Mouse (Mus musculus): ENCODE measurements at regions not wholly inside any gene's neighbourhood (a gene's known extent, or its start where the extent isn't known, plus 50 kb on each side); places are given as distances from the start of the nearest gene placed in this dataset.
A peak's percentile ranks its signal among the peaks of the same experiment; 100 is the strongest.

DNA sequence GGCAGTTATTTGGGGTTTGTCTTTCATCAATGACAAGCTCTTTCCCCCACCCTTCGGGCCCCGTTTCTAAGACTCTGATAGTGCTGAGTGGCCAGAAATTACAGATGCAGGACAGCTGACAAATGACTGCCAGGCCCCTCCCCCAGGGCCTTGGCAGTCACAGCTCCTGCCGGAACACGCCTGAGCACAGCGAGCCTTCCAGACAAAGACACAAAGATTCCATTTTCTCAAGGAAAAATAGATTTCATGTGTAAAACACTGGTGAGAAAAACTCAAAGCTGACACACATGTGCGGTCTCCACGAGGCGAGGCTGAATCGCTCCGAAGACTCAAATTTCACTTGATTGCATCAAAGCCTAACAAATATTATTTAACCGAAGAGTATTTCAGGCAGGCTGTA lies 247.6 kb downstream of the Ptprc start:
- no peak for DNase-seq (ENCODE audit: low spot score in 2 of 2)

DNA sequence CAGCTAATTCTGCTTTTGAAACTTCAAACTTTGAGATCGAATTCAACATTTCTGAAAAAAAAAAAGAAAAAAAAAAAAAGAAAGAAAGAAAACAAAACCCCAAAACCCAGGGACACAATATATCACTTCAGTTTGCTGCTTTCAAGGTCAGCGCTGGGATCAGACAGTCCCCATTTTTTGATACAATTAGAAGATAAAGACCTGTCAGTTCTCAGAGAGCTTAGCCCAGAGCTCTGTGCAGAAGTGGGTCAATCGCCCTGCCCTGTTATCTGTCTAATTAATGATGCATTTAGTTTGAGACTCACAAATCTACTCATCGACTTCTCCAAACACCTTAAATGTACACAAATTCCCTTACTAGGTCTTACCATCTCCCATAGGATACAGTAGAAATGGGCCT lies 249.2 kb downstream of the Ptprc start:
- DNase-seq (ENCODE audit: low spot score in 2 of 2) = no peak

GRCm38 (mm10) chr1:137924156-137924555 lies 251.4 kb downstream of the Ptprc start:
- no peak for DNase-seq (ENCODE audit: low spot score in 2 of 2)

- DNase-seq (ENCODE audit: low spot score in 2 of 2) = no peak
Observed at GRCm38 (mm10) chr1:137923705-137924104, 251.8 kb downstream of the Ptprc start.

- DNase-seq (ENCODE audit: low spot score in 2 of 2) = no peak
Observed at GRCm38 (mm10) chr1:137922769-137923168, 252.7 kb downstream of the Ptprc start.

- no peak for DNase-seq (ENCODE audit: low spot score in 2 of 2)
Observed at GRCm38 (mm10) chr1:137921592-137921991, 253.9 kb downstream of the Ptprc start.

DNA sequence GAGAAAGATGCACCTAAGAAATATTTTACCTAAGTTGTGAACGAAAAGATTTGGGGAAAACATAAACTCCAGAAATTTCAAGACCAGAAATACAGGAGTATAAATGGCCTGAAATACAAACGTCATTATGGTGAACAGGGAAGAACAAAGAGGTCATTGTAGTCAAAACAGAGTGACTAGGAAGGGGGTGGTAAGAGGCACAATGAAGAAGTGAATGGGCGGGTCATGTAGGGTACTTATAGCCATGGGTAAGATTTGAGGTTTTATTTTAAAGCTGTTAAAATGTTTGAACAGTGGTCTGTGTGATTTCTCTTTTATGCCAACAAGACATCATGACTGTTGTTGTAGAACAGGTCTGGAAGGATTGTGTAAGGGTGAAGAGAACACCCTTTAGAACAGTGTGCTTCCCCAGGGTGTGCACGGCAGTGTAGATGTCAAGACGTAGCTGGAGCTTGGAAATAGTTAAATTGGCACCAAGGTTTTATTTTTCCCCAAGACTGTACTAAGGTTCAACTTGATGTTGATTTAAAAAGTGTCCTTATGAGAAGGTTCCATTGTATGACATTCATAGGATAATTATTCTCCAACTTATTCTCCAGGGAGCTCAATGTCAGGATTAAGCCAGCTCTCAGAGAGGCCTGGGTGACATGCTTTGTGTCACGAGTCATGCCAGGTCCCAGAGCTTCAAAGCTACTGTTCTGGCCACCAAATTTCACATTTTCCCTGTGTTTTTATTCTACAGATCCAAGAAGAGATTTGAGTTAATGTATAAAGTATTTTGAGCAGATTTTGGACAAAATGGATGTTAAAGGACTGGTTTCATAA lies 255.6 kb downstream of the Ptprc start:
- DNase-seq (ENCODE audit: low spot score in 2 of 2) = no peak

DNA sequence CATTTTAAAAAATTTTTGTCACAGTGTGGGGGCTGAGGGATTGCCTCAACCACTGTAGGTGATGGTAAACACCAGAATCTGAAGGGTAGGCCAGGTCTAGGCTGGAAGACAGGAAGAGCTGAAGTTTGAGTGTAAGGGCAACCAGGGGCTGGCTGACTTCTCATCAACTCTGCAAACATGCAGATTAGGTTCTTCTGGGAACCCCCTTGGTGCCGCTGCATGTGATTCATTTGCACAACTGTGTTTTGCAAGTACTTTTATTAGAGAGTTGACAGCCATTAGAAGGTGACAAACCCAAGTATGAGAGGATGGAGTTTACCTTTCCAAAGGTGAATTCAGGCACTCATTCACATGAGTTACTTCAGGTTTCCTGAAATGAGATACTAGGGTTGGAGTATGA lies 258.1 kb downstream of the Ptprc start:
- DNase-seq (ENCODE audit: low spot score in 2 of 2) = no peak

DNA sequence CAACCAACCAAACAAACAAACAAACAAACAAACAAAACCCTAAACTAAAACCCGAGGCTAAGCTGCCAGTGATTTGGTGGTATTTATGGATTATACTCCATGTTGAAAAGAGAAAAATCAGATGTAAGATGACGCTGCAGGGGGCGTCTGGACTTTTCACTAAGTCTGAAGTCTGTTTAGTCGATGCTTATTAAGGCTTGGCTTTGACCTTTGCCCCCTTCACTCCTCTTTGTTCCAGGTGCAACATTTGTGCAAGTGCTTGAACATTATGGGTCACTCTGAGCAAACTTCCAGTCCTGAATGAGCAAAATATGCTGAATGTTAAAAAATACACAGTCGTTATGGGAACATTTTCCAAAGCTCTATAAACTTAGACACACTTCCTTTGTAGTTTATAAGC lies 268.6 kb downstream of the Ptprc start:
- DNase-seq (ENCODE audit: low spot score in 2 of 2) = no peak

- no peak for DNase-seq (ENCODE audit: low spot score in 2 of 2)
Observed at GRCm38 (mm10) chr1:137906477-137906876, 269.0 kb downstream of the Ptprc start.

GRCm38 (mm10) chr1:137905566-137905965 lies 269.9 kb downstream of the Ptprc start:
- DNase-seq (ENCODE audit: low spot score in 2 of 2) = no peak

- DNase-seq (ENCODE audit: low spot score in 2 of 2) = no peak
Observed at GRCm38 (mm10) chr1:137903351-137903750, 272.2 kb downstream of the Ptprc start.

GRCm38 (mm10) chr1:137902859-137903258 lies 272.6 kb downstream of the Ptprc start:
- DNase-seq (ENCODE audit: low spot score in 2 of 2) = peak in 1 of 2 experiments; percentile 27

GRCm38 (mm10) chr1:137901996-137902395 lies 273.5 kb downstream of the Ptprc start:
- DNase-seq (ENCODE audit: low spot score in 2 of 2) = no peak

DNA sequence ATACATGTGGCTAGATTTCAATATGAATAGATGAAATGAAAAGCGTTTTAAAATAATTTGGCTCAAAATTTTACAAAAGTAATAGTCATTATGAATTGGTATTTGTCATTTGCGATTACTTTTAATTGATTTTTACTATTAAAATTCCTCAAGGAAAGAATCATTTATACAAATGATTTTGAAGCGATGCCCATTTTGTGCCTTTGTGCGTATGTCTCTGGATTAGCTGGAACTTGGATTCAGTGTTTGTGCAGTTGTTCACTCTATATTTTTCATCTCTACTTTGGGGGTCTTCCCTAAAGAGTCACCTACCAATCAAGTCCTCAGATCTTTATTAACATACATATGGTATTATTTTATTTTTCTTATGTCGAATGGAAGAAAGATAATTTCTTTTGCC lies 274.3 kb downstream of the Ptprc start:
- no peak for DNase-seq (ENCODE audit: low spot score in 2 of 2)

DNA sequence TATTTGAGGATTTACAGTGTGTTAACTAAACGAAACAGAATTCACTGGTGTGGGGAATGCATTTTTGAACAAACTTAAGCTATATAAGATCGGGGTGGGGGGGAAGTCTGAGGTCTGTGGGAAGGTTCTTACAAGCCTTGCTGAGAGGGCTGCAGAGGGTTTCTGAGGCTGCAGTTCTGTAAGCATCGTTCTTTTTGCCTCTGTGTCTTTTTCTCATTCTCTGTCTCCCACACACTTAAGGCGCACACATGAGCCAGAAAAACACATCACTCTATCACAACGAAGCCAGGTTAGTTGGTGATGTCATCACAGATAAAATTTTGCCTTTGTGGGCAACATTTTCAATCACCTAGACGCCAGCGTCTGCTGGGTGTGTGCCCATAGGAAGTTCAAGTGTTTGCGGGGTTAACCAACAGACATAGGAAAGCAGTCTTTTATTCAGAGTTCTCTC lies 274.9 kb downstream of the Ptprc start:
- peak; percentile 47 to 56 for DNase-seq (ENCODE audit: low spot score in 2 of 2)

GRCm38 (mm10) chr1:137899916-137900601 lies 275.4 kb downstream of the Ptprc start:
- peak; percentile 33 to 35 for DNase-seq (ENCODE audit: low spot score in 2 of 2)

DNA sequence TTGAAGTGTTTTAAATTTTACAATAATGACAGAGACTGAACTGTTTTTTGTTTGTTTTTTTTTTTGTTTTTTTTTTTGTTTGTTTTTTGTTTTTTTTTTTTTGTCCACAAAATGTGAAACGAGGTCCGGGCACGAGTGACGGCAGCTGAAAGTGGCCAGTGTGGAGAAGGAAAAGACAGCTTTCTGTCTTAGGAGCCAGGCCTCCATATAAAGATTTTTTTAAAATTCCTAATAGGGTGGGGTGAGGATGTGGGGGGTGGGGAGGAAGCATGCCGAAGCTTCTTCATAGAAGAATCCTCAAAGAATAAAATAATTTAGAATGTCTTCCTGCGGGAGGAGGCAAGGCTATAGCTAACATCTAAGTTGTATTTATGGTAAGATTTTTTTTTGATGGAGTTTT lies 276.2 kb downstream of the Ptprc start:
- DNase-seq (ENCODE audit: low spot score in 2 of 2) = peak in 1 of 2 experiments; percentile 19

GRCm38 (mm10) chr1:137898891-137899290 lies 276.6 kb downstream of the Ptprc start:
- DNase-seq (ENCODE audit: low spot score in 2 of 2) = peak in 1 of 2 experiments; percentile 20

DNA sequence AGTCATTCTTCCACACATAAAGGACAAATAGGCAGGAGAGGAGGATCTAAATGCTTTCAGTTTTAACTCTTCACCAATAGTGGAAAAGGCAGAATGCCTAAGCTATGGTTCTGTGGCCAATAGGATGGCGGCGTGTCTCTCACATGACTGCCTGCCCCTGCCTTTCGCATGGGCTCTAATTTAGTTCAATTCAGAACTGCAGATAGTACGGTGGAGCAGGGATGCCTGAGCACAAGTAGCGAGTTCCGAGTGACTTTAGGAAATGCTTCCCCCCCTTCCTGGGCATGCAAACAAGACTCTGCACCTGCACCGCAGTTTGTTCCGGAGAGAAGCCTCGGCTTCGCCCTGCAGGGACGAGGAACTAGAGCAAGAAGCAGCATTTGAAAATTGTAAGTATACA lies 277.1 kb downstream of the Ptprc start:
- peak; percentile 90 to 93 for DNase-seq (ENCODE audit: low spot score in 2 of 2)

GRCm38 (mm10) chr1:137881656-137882055 lies 293.9 kb downstream of the Ptprc start:
- no peak for DNase-seq (ENCODE audit: low spot score in 2 of 2)

- DNase-seq (ENCODE audit: low spot score in 2 of 2) = no peak
Observed at GRCm38 (mm10) chr1:137874361-137874760, 301.1 kb downstream of the Ptprc start.

GRCm38 (mm10) chr1:137873628-137874027 lies 301.9 kb downstream of the Ptprc start:
- no peak for DNase-seq (ENCODE audit: low spot score in 2 of 2)

Data from thymus, postnatal 10 days (tissue).